In the genomic region with DNA sequence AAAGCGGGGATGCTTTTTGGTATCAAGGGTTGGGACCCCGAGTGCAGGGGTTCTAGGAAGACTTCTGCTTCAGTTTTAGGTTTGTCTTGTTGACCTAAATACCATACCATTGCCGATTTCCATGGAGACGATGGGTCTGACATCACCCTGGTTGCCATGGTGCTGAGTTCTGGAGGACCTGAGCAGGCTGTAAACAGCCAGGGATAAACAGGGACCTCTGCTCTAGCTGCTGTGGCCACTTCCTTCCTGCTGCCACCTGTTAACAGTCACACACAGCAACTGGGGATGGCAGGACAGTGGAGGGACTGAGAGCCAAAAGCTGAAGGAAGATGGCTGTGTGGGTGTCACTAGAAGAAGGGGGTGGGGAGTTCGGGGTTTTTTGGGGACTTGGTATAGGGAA, we compare ENCODE assay signal across 8 mouse cellular contexts. TPM values are rescaled to one million over a fixed set of nuclear protein-coding genes. Genes with fewer than 3 reads are reported as not detected.
DNase-seq lines count a peak whose midpoint lies in the region; ATAC-seq and TF ChIP-seq lines count a peak whose summit lies in the region.

No protein-coding gene starts in this region.

- no peak overlapping the region for H3ac ChIP-seq in myocyte (ENCODE audit: control insufficient read depth, insufficient read length)

- peak overlapping the region; percentile 19; the same call in 1 of the 2 replicates for H3K4me3 ChIP-seq in neural tube, embryonic 11.5 days (ENCODE audit: low read depth, low read length)
- peak overlapping the region; percentile 64 for H3K4me3 ChIP-seq in liver, embryonic 12.5 days
- peak overlapping the region; percentile 38 for H3K4me3 ChIP-seq in myocyte

- H3K27me3 ChIP-seq in neural tube, embryonic 11.5 days (ENCODE audit: control insufficient read depth, insufficient read depth, low read length): no peaks in the 10 kb centered on the region
- no peaks in the 10 kb centered on the region for H3K27me3 ChIP-seq in liver, embryonic 12.5 days (replicated peaks)
- H3K27me3 ChIP-seq in myocyte (ENCODE audit: control insufficient read depth, insufficient read depth, insufficient read length): no peaks in the 10 kb centered on the region

- peak; percentile 46 for TF ChIP-seq POLR2A in myocyte (IDR thresholded peaks at IDR 0.05; ENCODE audit: insufficient read length, low read depth)

- ATAC-seq in neural tube, embryonic 11.5 days (ENCODE audit: insufficient read depth, low FRiP score, low TSS enrichment): no peak
- ATAC-seq in liver, embryonic 12.5 days: no peak

- H3K4me2 ChIP-seq in neural tube, embryonic 11.5 days (ENCODE audit: low read depth): peak overlapping the region; percentile 39
- H3K4me2 ChIP-seq in liver, embryonic 12.5 days: peak overlapping the region; percentile 83
- H3K4me2 ChIP-seq in myocyte (ENCODE audit: low read depth): peak overlapping the region; percentile 74

- H3K36me3 ChIP-seq in neural tube, embryonic 11.5 days (ENCODE audit: control insufficient read depth, insufficient read depth, low read length): peaks cover 7% of the 10 kb centered on the region; the same call in 1 of the 2 replicates
- H3K36me3 ChIP-seq in liver, embryonic 12.5 days: peaks cover 31% of the 10 kb centered on the region
- peaks cover 9% of the 10 kb centered on the region for H3K36me3 ChIP-seq in myocyte (ENCODE audit: control insufficient read depth, insufficient read depth)

- H3K4me1 ChIP-seq in neural tube, embryonic 11.5 days (ENCODE audit: control insufficient read depth, insufficient read depth, low read length): peaks cover 6% of the 10 kb centered on the region
- peaks cover 36% of the 10 kb centered on the region for H3K4me1 ChIP-seq in liver, embryonic 12.5 days

- H3K27ac ChIP-seq in neural tube, embryonic 11.5 days (ENCODE audit: low read depth, low read length): no peak overlapping the region
- H3K27ac ChIP-seq in liver, embryonic 12.5 days: peak overlapping the region; percentile 65; the same call in 1 of the 2 replicates

- 28% methylated on average over 5 of the region's 5 CpGs for WGBS in neural tube, embryonic 11.5 days
- 24% methylated on average over 5 of the region's 5 CpGs for WGBS in liver, embryonic 12.5 days (ENCODE audit: insufficient replicate concordance)

- DNase-seq in neural tube, embryonic 11.5 days (ENCODE audit: low spot score): no peak
- no peak for DNase-seq in neural tube, embryonic 10.5 days (ENCODE audit: extremely low spot score, low spot score)
- DNase-seq in brain, adult 2 months (ENCODE audit: low read depth, low spot score): peak; percentile 66
- DNase-seq in heart, postnatal 4 days: peak; percentile 44
- DNase-seq in testis, postnatal 14 days (ENCODE audit: low spot score): no peak
- no peak for DNase-seq in adrenal gland, postnatal 4 days (ENCODE audit: low spot score in 2 of 2)

- H3K9me3 ChIP-seq in neural tube, embryonic 11.5 days (ENCODE audit: control insufficient read depth, low read length): no peaks in the 10 kb centered on the region
- H3K9me3 ChIP-seq in liver, embryonic 12.5 days (replicated peaks): no peaks in the 10 kb centered on the region

- H3K9ac ChIP-seq in neural tube, embryonic 11.5 days (ENCODE audit: low read length): peak overlapping the region; percentile 8; the same call in 1 of the 2 replicates
- peak overlapping the region; percentile 71 for H3K9ac ChIP-seq in liver, embryonic 12.5 days

- H3K79me2 ChIP-seq in myocyte (ENCODE audit: control insufficient read depth, insufficient read depth): peaks cover 28% of the 10 kb centered on the region

TF ChIP-seq in myocyte, 11 proteins besides CTCF, POLR2A, EP300 and RAD21:
- TF ChIP-seq SRF (IDR thresholded peaks at IDR 0.05; ENCODE audit: control insufficient read depth, insufficient read length, low read depth): no peak
- peak in 2 of 3 experiments; percentile 13 to 78 for TF ChIP-seq MYOG (IDR thresholded peaks at IDR 0.05; ENCODE audit: control insufficient read depth in 1 of 3, insufficient read depth in 1 of 3, insufficient read length in 2 of 3, low read depth in 2 of 3)
- peak in 2 of 3 experiments; percentile 44 to 86 for TF ChIP-seq MYOD1 (IDR thresholded peaks at IDR 0.05; ENCODE audit: control insufficient read depth in 1 of 3, insufficient read length in 2 of 3, low read depth in 2 of 3)

RNA-seq across cellular contexts. Expression of a gene that starts 0.8 kb away (rescaled TPM):
- polyA plus RNA-seq in neural tube, embryonic 11.5 days (2014; fragmentation: Nextera tagmentation; extraction: Ambion mirVana): 8.6 and 9.1 TPM in 2 replicates
- total RNA-seq in heart, postnatal 4 days (2021): 10 to 100 TPM; 66.0 to 73.8 TPM
- polyA plus RNA-seq in liver, embryonic 12.5 days (2016; fragmentation: Nextera tagmentation; extraction: Ambion mirVana): 8.3 and 9.2 TPM in 2 replicates
- 159 TPM for polyA plus RNA-seq in myocyte (2012; fragmentation: generic; extraction: Trizol)
- 10 to 100 TPM; 58.7 to 58.8 TPM for total RNA-seq in adrenal gland, postnatal 4 days (2021)

RNA-seq across cellular contexts. Expression of a gene that starts 7.3 kb away (rescaled TPM):
- 55.7 and 59.8 TPM in 2 replicates for polyA plus RNA-seq in neural tube, embryonic 11.5 days (2014; fragmentation: Nextera tagmentation; extraction: Ambion mirVana)
- total RNA-seq in heart, postnatal 4 days (2021): 10 to 100 TPM; 20.3 to 22.1 TPM
- polyA plus RNA-seq in liver, embryonic 12.5 days (2016; fragmentation: Nextera tagmentation; extraction: Ambion mirVana): 22.7 and 23.1 TPM in 2 replicates
- 58.5 TPM for polyA plus RNA-seq in myocyte (2012; fragmentation: generic; extraction: Trizol)
- total RNA-seq in adrenal gland, postnatal 4 days (2021): 10 to 100 TPM; 43.0 to 44.3 TPM

RNA-seq across cellular contexts. Expression of a gene that starts 17.1 kb away (rescaled TPM):
- polyA plus RNA-seq in neural tube, embryonic 11.5 days (2014; fragmentation: Nextera tagmentation; extraction: Ambion mirVana): 71.8 and 74.5 TPM in 2 replicates
- 10 to 100 TPM; 11.3 to 13.3 TPM for total RNA-seq in heart, postnatal 4 days (2021)
- 39.1 and 40.5 TPM in 2 replicates for polyA plus RNA-seq in liver, embryonic 12.5 days (2016; fragmentation: Nextera tagmentation; extraction: Ambion mirVana)
- polyA plus RNA-seq in myocyte (2012; fragmentation: generic; extraction: Trizol): 67.9 TPM
- total RNA-seq in adrenal gland, postnatal 4 days (2021): 10 to 100 TPM; 14.9 to 17.3 TPM

RNA-seq across cellular contexts. Expression of a gene that starts 19.0 kb away (rescaled TPM):
- 43.9 and 48.0 TPM in 2 replicates for polyA plus RNA-seq in neural tube, embryonic 11.5 days (2014; fragmentation: Nextera tagmentation; extraction: Ambion mirVana)
- 10 to 100 TPM; 68.8 to 69.2 TPM for total RNA-seq in heart, postnatal 4 days (2021)
- 56.8 and 63.3 TPM in 2 replicates for polyA plus RNA-seq in liver, embryonic 12.5 days (2016; fragmentation: Nextera tagmentation; extraction: Ambion mirVana)
- polyA plus RNA-seq in myocyte (2012; fragmentation: generic; extraction: Trizol): 95.5 TPM
- total RNA-seq in adrenal gland, postnatal 4 days (2021): 100 to 1,000 TPM; 142 to 145 TPM

RNA-seq across cellular contexts. Expression of a gene that starts 19.1 kb away (rescaled TPM):
- 432 and 463 TPM in 2 replicates for polyA plus RNA-seq in neural tube, embryonic 11.5 days (2014; fragmentation: Nextera tagmentation; extraction: Ambion mirVana)
- total RNA-seq in heart, postnatal 4 days (2021): 10 to 100 TPM; 62.8 to 64.3 TPM
- 310 and 316 TPM in 2 replicates for polyA plus RNA-seq in liver, embryonic 12.5 days (2016; fragmentation: Nextera tagmentation; extraction: Ambion mirVana)
- 113 TPM for polyA plus RNA-seq in myocyte (2012; fragmentation: generic; extraction: Trizol)
- total RNA-seq in adrenal gland, postnatal 4 days (2021): 10 to 100 TPM; 64.2 to 66.3 TPM

Comparison
In these comparisons a context has a peak if more than half of its experiments do, and no peak if none do; other contexts are left out.
1. DNase-seq: peak in brain, adult 2 months (single experiment) and heart, postnatal 4 days (single experiment); none in neural tube, embryonic 11.5 days (single experiment), neural tube, embryonic 10.5 days (single experiment), testis, postnatal 14 days (single experiment) and adrenal gland, postnatal 4 days (0 of 2).
2. RNA of a gene that starts 0.8 kb away (polyA plus RNA-seq): 159 TPM in myocyte (single experiment); 8.3 to 9.2 TPM in liver, embryonic 12.5 days and 8.6 to 9.1 TPM in neural tube, embryonic 11.5 days; every median in the first group is over 10 times any median in the second.
3. Peak in every context shown above with its lines, with median percentiles within 50 percentile points of each other: H3K4me2 ChIP-seq and H3K4me3 ChIP-seq.